Mouse (Mus musculus) embryonic facial prominence, embryonic 14.5 days (tissue): ENCODE results near the gene Atxn10. TPM values are rescaled to one million over a fixed set of nuclear protein-coding genes. Genes with fewer than 3 reads are reported as not detected.
A peak's percentile ranks its signal among the peaks of the same experiment; 100 is the strongest.

Source experiments
- ATAC-seq: fragments of 200-750 bp; cut with Nextera tagmentation; 2 replicates; pipeline ENCODE4 v1.8.0; 2017; ENCODE audit warnings: low read depth, moderate number of reproducible peaks, moderate TSS enrichment
- DNase-seq: peaks from one replicate; pipeline ENCODE4 v3.0.0-alpha.2; 2015; ENCODE audit warnings: low spot score
- H3K27ac ChIP-seq: fragments of 300-500 bp; sonication (generic); replicated peaks from 2 replicates; pipeline ENCODE4 v1.5.1; 2014; ENCODE audit warnings: low read depth, mild to moderate bottlenecking, low read length, moderate library complexity
- H3K27me3 ChIP-seq: fragments of 300-500 bp; sonication (generic); replicated peaks from 2 replicates; pipeline ENCODE4 v1.6.1; 2014; ENCODE audit warnings: low read length; ENCODE audit not compliant: control insufficient read depth, insufficient read depth
- H3K36me3 ChIP-seq: fragments of 300-500 bp; sonication (generic); 2 replicates; pipeline ENCODE4 v1.6.1; 2014; ENCODE audit warnings: low read length, mixed read lengths; ENCODE audit not compliant: control insufficient read depth, insufficient read depth
- H3K4me1 ChIP-seq: fragments of 300-500 bp; sonication (generic); 2 replicates; pipeline ENCODE4 v1.6.1; 2014; ENCODE audit warnings: antibody characterized with exemption, low read length; ENCODE audit not compliant: control insufficient read depth, insufficient read depth
- H3K4me2 ChIP-seq: fragments of 300-500 bp; sonication (generic); 2 replicates; pipeline ENCODE4 v1.6.1; 2014; ENCODE audit warnings: low read depth, mild to moderate bottlenecking, low read length, moderate library complexity, mixed read lengths
- H3K4me3 ChIP-seq: fragments of 300-500 bp; sonication (generic); 2 replicates; pipeline ENCODE4 v1.5.1; 2014; ENCODE audit warnings: low read depth, mild to moderate bottlenecking, low read length
- H3K9ac ChIP-seq: fragments of 300-500 bp; sonication (generic); 2 replicates; pipeline ENCODE4 v1.6.1; 2014; ENCODE audit warnings: low read depth, mild to moderate bottlenecking, low read length, moderate library complexity, mixed read lengths
- H3K9me3 ChIP-seq: fragments of 300-500 bp; sonication (generic); 2 replicates; pipeline ENCODE4 v1.6.1; 2016; ENCODE audit warnings: low read length; ENCODE audit not compliant: control insufficient read depth
- WGBS: fragments of 180-500 bp; shearing (Covaris S2); extraction: QIAGEN DNeasy Blood & Tissue Kit; methylation state at CpG from one replicate; pipeline ENCODE4 v1.1.7; 2014; 5-methylcytosine and 5-hydroxymethylcytosine counted together
- polyA plus RNA-seq: library from polyadenylated mRNA; unstranded; fragments of >200 nt; fragmentation: Nextera tagmentation; extraction: Ambion mirVana; gene quantifications from 2 replicates; pipeline ENCODE4 v1.2.1, GENCODE M21; 2014

Atxn10 gene
- polyA plus RNA-seq, 1 experiment from 2014 or later, result 261 TPM

- Histone ChIP-seq H3K27me3 (no peaks in the 10 kb centered on the region), H3K9ac (no peak overlapping the region), H3K4me3 (no peak overlapping the region), H3K27ac (no peak overlapping the region), H3K4me2 (no peak overlapping the region), H3K9me3 (no peaks in the 10 kb centered on the region), H3K4me1 (no peaks in the 10 kb centered on the region), H3K36me3 (0 out of 2 replicates have a peak, but pooled peaks cover 12% of the 10 kb centered on the region)
- 86% methylated on average over 2 of the region's 2 CpGs for WGBS
- no peak for DNase-seq
- no peak for ATAC-seq
Measured at GRCm38 (mm10) chr15:85414620-85415019, 78.6 kb downstream of the Atxn10 start.

GRCm38 (mm10) chr15:85420686-85421085 is 84.6 kb downstream of the Atxn10 start:
- Histone ChIP-seq H3K4me3 (no peak overlapping the region), H3K27ac (no peak overlapping the region)
- 34% methylated on average over 2 of the region's 2 CpGs for WGBS

GRCm38 (mm10) chr15:85424197-85424596 is 88.2 kb downstream of the Atxn10 start:
- 86% methylated on average over 3 of the region's 3 CpGs for WGBS
- Histone ChIP-seq H3K9me3 (no peaks in the 10 kb centered on the region), H3K27ac (no peak overlapping the region), H3K4me3 (no peak overlapping the region), H3K4me2 (no peak overlapping the region), H3K27me3 (no peaks in the 10 kb centered on the region), H3K9ac (no peak overlapping the region), H3K36me3 (no peaks in the 10 kb centered on the region), H3K4me1 (0 out of 2 replicates have a peak, but pooled peaks cover 4% of the 10 kb centered on the region)
- ATAC-seq (no peak), DNase-seq (no peak)

More at GRCm38 (mm10) chr15:85420686-85421085, 84.6 kb downstream of the Atxn10 start:
- no peak for DNase-seq
- Histone ChIP-seq H3K4me2 (no peak overlapping the region), H3K36me3 (0 out of 2 replicates have a peak, but pooled peaks cover 6% of the 10 kb centered on the region), H3K9ac (no peak overlapping the region), H3K4me1 (no peaks in the 10 kb centered on the region), H3K9me3 (no peaks in the 10 kb centered on the region), H3K27me3 (no peaks in the 10 kb centered on the region)
- ATAC-seq, result no peak

GRCm38 (mm10) chr15:85428140-85428539 is 92.1 kb downstream of the Atxn10 start:
- no peak for ATAC-seq
- 84% methylated on average over 6 of the region's 6 CpGs for WGBS
- H3K9ac ChIP-seq, result no peak overlapping the region

GRCm38 (mm10) chr15:85442568-85442967 is 106.5 kb downstream of the Atxn10 start:
- H3K27me3 ChIP-seq, result no peaks in the 10 kb centered on the region
- H3K9me3 ChIP-seq, result no peaks in the 10 kb centered on the region
- H3K4me2 ChIP-seq, result no peak overlapping the region
- H3K4me3 ChIP-seq, result no peak overlapping the region
- ATAC-seq (no peak), DNase-seq (no peak)
- no peak overlapping the region for H3K9ac ChIP-seq
- H3K4me1 ChIP-seq, result no peaks in the 10 kb centered on the region
- WGBS, result 86% methylated on average over 3 of the region's 3 CpGs
- H3K36me3 ChIP-seq, result peaks cover 61% of the 10 kb centered on the region
- no peak overlapping the region for H3K27ac ChIP-seq

More at GRCm38 (mm10) chr15:85428140-85428539, 92.1 kb downstream of the Atxn10 start:
- Histone ChIP-seq H3K27ac (no peak overlapping the region), H3K4me1 (0 out of 2 replicates have a peak, but pooled peaks cover 4% of the 10 kb centered on the region), H3K4me2 (no peak overlapping the region), H3K4me3 (no peak overlapping the region), H3K9me3 (no peaks in the 10 kb centered on the region), H3K27me3 (no peaks in the 10 kb centered on the region), H3K36me3 (no peaks in the 10 kb centered on the region)
- DNase-seq, result no peak

- H3K36me3 ChIP-seq, result peaks cover 50% of the 10 kb centered on the region
- H3K27ac ChIP-seq, result no peak overlapping the region
- H3K4me1 ChIP-seq, result no peaks in the 10 kb centered on the region
- no peak overlapping the region for H3K9ac ChIP-seq
- ATAC-seq (no peak), DNase-seq (no peak)
- no peak overlapping the region for H3K4me2 ChIP-seq
- 77% methylated on average over 3 of the region's 3 CpGs for WGBS
- H3K27me3 ChIP-seq, result no peaks in the 10 kb centered on the region
- no peak overlapping the region for H3K4me3 ChIP-seq
- no peaks in the 10 kb centered on the region for H3K9me3 ChIP-seq
Measured at GRCm38 (mm10) chr15:85446652-85447051, 110.6 kb downstream of the Atxn10 start.

GRCm38 (mm10) chr15:85456891-85457290 is 120.8 kb downstream of the Atxn10 start:
- Histone ChIP-seq H3K4me3 (no peak overlapping the region), H3K27ac (no peak overlapping the region), H3K4me2 (no peak overlapping the region), H3K9me3 (no peaks in the 10 kb centered on the region), H3K4me1 (no peaks in the 10 kb centered on the region), H3K27me3 (no peaks in the 10 kb centered on the region), H3K9ac (no peak overlapping the region), H3K36me3 (peaks cover 43% of the 10 kb centered on the region)
- ATAC-seq (no peak), DNase-seq (no peak)
- WGBS, result 72% methylated on average over 8 of the region's 8 CpGs

GRCm38 (mm10) chr15:85457838-85458237 is 121.8 kb downstream of the Atxn10 start:
- peaks cover 46% of the 10 kb centered on the region for H3K36me3 ChIP-seq
- H3K27ac ChIP-seq, result no peak overlapping the region
- no peak overlapping the region for H3K9ac ChIP-seq
- no peak overlapping the region for H3K4me2 ChIP-seq
- no peaks in the 10 kb centered on the region for H3K27me3 ChIP-seq
- no peaks in the 10 kb centered on the region for H3K9me3 ChIP-seq
- H3K4me1 ChIP-seq, result no peaks in the 10 kb centered on the region
- no peak overlapping the region for H3K4me3 ChIP-seq
- 75% methylated on average over 8 of the region's 8 CpGs for WGBS
- no peak for ATAC-seq
- no peak for DNase-seq

GRCm38 (mm10) chr15:85458631-85459082 is 122.6 kb downstream of the Atxn10 start:
- no peaks in the 10 kb centered on the region for H3K4me1 ChIP-seq
- H3K9me3 ChIP-seq, result no peaks in the 10 kb centered on the region
- 57% methylated on average over 4 of the region's 4 CpGs for WGBS
- H3K9ac ChIP-seq, result no peak overlapping the region
- H3K36me3 ChIP-seq, result peaks cover 55% of the 10 kb centered on the region
- no peak overlapping the region for H3K4me3 ChIP-seq
- no peak for DNase-seq
- H3K27me3 ChIP-seq, result no peaks in the 10 kb centered on the region
- H3K27ac ChIP-seq, result no peak overlapping the region
- 0 out of 2 replicates have a peak, but pooled peaks have one; percentile 39 for ATAC-seq
- no peak overlapping the region for H3K4me2 ChIP-seq
